Mouse (Mus musculus) CH12.LX (cell line): ENCODE results near the gene Ccdc57. TPM values are rescaled to one million over a fixed set of nuclear protein-coding genes. Genes with fewer than 3 reads are reported as not detected.

ENCODE experiments used
- DNase-seq: peaks from one replicate; pipeline ENCODE4 v3.0.0-alpha.2; 2013; ENCODE audit errors: extremely low read depth
- H3K27ac ChIP-seq: 2 replicates; pipeline ENCODE4 v1.5.1; 2012; ENCODE audit warnings: low read depth, mild to moderate bottlenecking, control low read depth, moderate library complexity; ENCODE audit not compliant: insufficient read depth
- H3K27me3 ChIP-seq: replicated peaks from 2 replicates; pipeline ENCODE3; 2012; ENCODE audit warnings: inconsistent platforms
- H3K36me3 ChIP-seq, 2 experiments: replicated peaks in 1 of 2; 2 replicates each; pipeline versions ENCODE3 to v1.6.1; 2012; ENCODE audit warnings: inconsistent platforms in 1 of 2, low read length in 1 of 2, mild to moderate bottlenecking in 1 of 2, mixed read lengths in 1 of 2, moderate library complexity in 1 of 2; ENCODE audit not compliant: control insufficient read depth in 1 of 2, insufficient read depth in 1 of 2
- H3K4me1 ChIP-seq, 2 experiments: 2 replicates each; pipeline ENCODE4 v1.6.1; 2012; ENCODE audit warnings: inconsistent platforms in 1 of 2, moderate library complexity in 1 of 2; ENCODE audit not compliant: insufficient read depth in 2 of 2, control insufficient read depth in 1 of 2
- H3K4me2 ChIP-seq: 2 replicates; pipeline ENCODE4 v1.6.1; 2012; ENCODE audit warnings: low read depth, mild to moderate bottlenecking, control low read depth; ENCODE audit not compliant: poor library complexity, insufficient read depth, severe bottlenecking
- H3K4me3 ChIP-seq, 3 experiments: fragments of 150-350 bp in 1 of 3; sonication (generic) in 1 of 3; replicated peaks in 1 of 3; 2 replicates each; pipeline versions ENCODE3 to v1.5.1; 2011 to 2012; ENCODE audit warnings: low read depth in 2 of 3, low read length in 2 of 3, mild to moderate bottlenecking in 2 of 3, moderate library complexity in 2 of 3, control low read depth in 1 of 3, improper control_type of control experiment in 1 of 3, inconsistent platforms in 1 of 3, mixed read lengths in 1 of 3; ENCODE audit not compliant: poor library complexity in 1 of 3
- H3K79me2 ChIP-seq: replicated peaks from 2 replicates; pipeline ENCODE4 v1.6.1; 2012; ENCODE audit warnings: mild to moderate bottlenecking, moderate library complexity; ENCODE audit not compliant: control insufficient read depth, poor library complexity, insufficient read depth, severe bottlenecking; ENCODE audit errors: extremely low read depth
- H3K9ac ChIP-seq: 2 replicates; pipeline ENCODE4 v1.6.1; 2012; ENCODE audit warnings: low read depth, mild to moderate bottlenecking, control low read depth, moderate library complexity; ENCODE audit not compliant: insufficient read depth
- H3K9me3 ChIP-seq: replicated peaks from 2 replicates; pipeline ENCODE3; 2012; ENCODE audit warnings: low read length, inconsistent platforms, mixed read lengths
- BHLHE40 ChIP-seq: IDR thresholded peaks from 2 replicates; pipeline ENCODE4 v1.6.1; 2011; ENCODE audit warnings: mild to moderate bottlenecking, low read depth, low read length, improper control_type of control experiment
- CHD1 ChIP-seq: IDR thresholded peaks from 2 replicates; pipeline ENCODE4 v1.6.1; 2012; ENCODE audit warnings: low read depth, low read length, improper control_type of control experiment, inconsistent platforms
- CTCF ChIP-seq, 2 experiments: IDR thresholded peaks in 1 of 2; conservative IDR thresholded peaks in 1 of 2; 2 replicates each; pipeline ENCODE4 v1.5.1; 2011 to 2012; ENCODE audit warnings: low read depth in 2 of 2, low read length in 2 of 2, improper control_type of control experiment in 1 of 2, inconsistent platforms in 1 of 2, mild to moderate bottlenecking in 1 of 2, moderate library complexity in 1 of 2
- E2F4 ChIP-seq: IDR thresholded peaks from 2 replicates; pipeline ENCODE4 v1.6.1; 2011; ENCODE audit warnings: low read depth, low read length, improper control_type of control experiment; ENCODE audit not compliant: insufficient replicate concordance
- GABPA ChIP-seq: IDR thresholded peaks from 2 replicates; pipeline ENCODE4 v1.6.1; 2012; ENCODE audit warnings: low read depth, low read length, improper control_type of control experiment, inconsistent platforms; ENCODE audit not compliant: insufficient replicate concordance
- HCFC1 ChIP-seq: IDR thresholded peaks from 2 replicates; pipeline ENCODE4 v1.6.1; 2012; ENCODE audit warnings: low read depth, mild to moderate bottlenecking, inconsistent platforms, low read length, improper control_type of control experiment
- IRF4 ChIP-seq: IDR thresholded peaks from 2 replicates; pipeline ENCODE4 v1.6.1; 2014; ENCODE audit warnings: low read depth, mild to moderate bottlenecking, inconsistent platforms, low read length, improper control_type of control experiment
- JUN ChIP-seq: IDR thresholded peaks from 2 replicates; pipeline ENCODE4 v1.6.1; 2011; ENCODE audit warnings: low read depth, mild to moderate bottlenecking, low read length, improper control_type of control experiment, moderate library complexity; ENCODE audit not compliant: insufficient read depth
- MAFK ChIP-seq: IDR thresholded peaks from 2 replicates; pipeline ENCODE4 v1.6.1; 2011; ENCODE audit warnings: low read length, improper control_type of control experiment; ENCODE audit not compliant: insufficient replicate concordance
- MAX ChIP-seq: IDR thresholded peaks from 2 replicates; pipeline ENCODE4 v1.6.1; 2011; ENCODE audit warnings: low read length, improper control_type of control experiment
- MAZ ChIP-seq: IDR thresholded peaks from 2 replicates; pipeline ENCODE4 v1.6.1; 2012; ENCODE audit warnings: low read depth, mild to moderate bottlenecking, inconsistent platforms, low read length, improper control_type of control experiment, moderate library complexity
- MXI1 ChIP-seq: IDR thresholded peaks from 2 replicates; pipeline ENCODE4 v1.6.1; 2011; ENCODE audit warnings: mild to moderate bottlenecking, low read depth, low read length, improper control_type of control experiment
- MYC ChIP-seq: IDR thresholded peaks from 2 replicates; pipeline ENCODE4 v1.6.1; 2011; ENCODE audit warnings: low read depth, mild to moderate bottlenecking, improper control_type of control experiment, low read length
- NELFE ChIP-seq: IDR thresholded peaks from 2 replicates; pipeline ENCODE4 v1.6.1; 2011; ENCODE audit warnings: low read depth, low read length, improper control_type of control experiment
- NRF1 ChIP-seq: IDR thresholded peaks from 2 replicates; pipeline ENCODE4 v1.6.1; 2014; ENCODE audit warnings: low read depth, mild to moderate bottlenecking, inconsistent platforms, low read length, improper control_type of control experiment, moderate library complexity
- PAX5 ChIP-seq: IDR thresholded peaks from 2 replicates; pipeline ENCODE4 v1.6.1; 2012; ENCODE audit warnings: low read length, inconsistent platforms, mixed read lengths
- POLR2A ChIP-seq: IDR thresholded peaks from 2 replicates; pipeline ENCODE4 v1.6.1; 2011; ENCODE audit warnings: low read depth, mild to moderate bottlenecking, improper control_type of control experiment, low read length
- POLR2AphosphoS2 ChIP-seq: IDR thresholded peaks from 2 replicates; pipeline ENCODE4 v1.6.1; 2011; ENCODE audit warnings: low read depth, low read length, improper control_type of control experiment
- RAD21 ChIP-seq: IDR thresholded peaks from 2 replicates; pipeline ENCODE4 v1.6.1; 2011; ENCODE audit warnings: low read depth, mild to moderate bottlenecking, low read length, improper control_type of control experiment, moderate library complexity
- RCOR1 ChIP-seq: conservative IDR thresholded peaks from 2 replicates; pipeline ENCODE4 v1.6.1; 2012; ENCODE audit warnings: low read depth, mild to moderate bottlenecking, inconsistent platforms, low read length, improper control_type of control experiment
- SIN3A ChIP-seq: IDR thresholded peaks from 2 replicates; pipeline ENCODE4 v1.6.1; 2012; ENCODE audit warnings: low read length, improper control_type of control experiment, inconsistent platforms
- TCF12 ChIP-seq: IDR thresholded peaks from 2 replicates; pipeline ENCODE4 v1.6.1; 2014; ENCODE audit warnings: low read depth, mild to moderate bottlenecking, inconsistent platforms, low read length, improper control_type of control experiment
- USF1 ChIP-seq: IDR thresholded peaks from 2 replicates; pipeline ENCODE4 v1.6.1; 2014; ENCODE audit warnings: low read depth, mild to moderate bottlenecking, inconsistent platforms, low read length, improper control_type of control experiment
- USF2 ChIP-seq: conservative IDR thresholded peaks from 2 replicates; pipeline ENCODE4 v1.6.1; 2011; ENCODE audit warnings: low read depth, low read length, improper control_type of control experiment
- ZMIZ1 ChIP-seq: IDR thresholded peaks from 2 replicates; pipeline ENCODE4 v1.6.1; 2012; ENCODE audit warnings: low read depth, mild to moderate bottlenecking, inconsistent platforms, low read length, improper control_type of control experiment
- dilution Hi-C: fragments of 300-500 bp; cut with MboI; formaldehyde crosslinking; loops from 2 replicates; pipeline ENCODE4 v1.14.3; 2020; ENCODE audit warnings: low sequenced_read_pairs; ENCODE audit not compliant: extremely low pct_unique_long_range_greater_than_20kb, extremely low pct_ligation_motif_present
- in situ Hi-C: fragments of 300-500 bp; cut with MboI; formaldehyde crosslinking; loops from 3 replicates; pipeline ENCODE4 v1.14.3; 2019; ENCODE audit warnings: low sequenced_read_pairs, low pct_ligation_motif_present, low pct_unique_long_range_greater_than_20kb, mixed read lengths
- polyA plus RNA-seq: library from polyadenylated mRNA; unstranded; fragments of >175 nt; gene quantifications from 2 replicates; pipeline ENCODE4 v1.2.1, GENCODE M21; 2012; ENCODE audit warnings: low read depth; ENCODE audit not compliant: insufficient read length
- total RNA-seq, 2 experiments: library from RNA; depleted of rRNA; stranded (reverse); fragments of 300-350 nt in 1 of 2; fragments of >200 nt in 1 of 2; gene quantifications; 2 replicates each; pipeline ENCODE4 v1.2.3; 2012 to 2014

Gene Ccdc57
- total and polyA plus RNA-seq, 3 experiments: 2.3 to 6.0 (median 5.4) TPM

DNA sequence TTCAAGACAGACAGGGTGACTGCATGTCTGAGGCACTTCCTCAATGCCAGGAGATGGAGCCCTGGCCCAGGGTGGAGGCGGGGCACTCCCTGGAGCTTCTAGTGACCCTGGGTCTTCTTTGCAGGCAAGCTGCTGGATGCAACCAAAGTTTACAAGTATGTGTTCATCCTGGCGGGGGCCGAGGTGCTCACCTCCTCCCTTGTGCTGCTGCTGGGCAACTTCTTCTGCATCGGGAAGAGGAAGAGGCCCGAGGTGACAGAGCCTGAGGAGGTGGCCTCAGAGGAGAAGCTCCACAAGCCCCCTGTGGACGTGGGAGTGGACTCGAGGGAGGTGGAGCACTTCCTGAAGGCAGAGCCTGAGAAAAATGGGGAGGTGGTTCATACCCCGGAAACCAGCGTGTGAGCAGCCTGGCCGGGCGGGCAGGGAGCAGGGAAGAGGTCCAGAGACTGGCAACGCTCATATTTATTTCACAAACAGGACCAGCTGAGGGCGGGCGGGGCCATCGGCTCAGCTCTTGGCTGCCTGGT, 25.1 kb upstream of the Ccdc57 start:
- no peak for TF ChIP-seq MAX
- no peak for TF ChIP-seq PAX5
- TF ChIP-seq RAD21: no peak
- TF ChIP-seq IRF4: no peak
- TF ChIP-seq MYC: no peak
- TF ChIP-seq POLR2AphosphoS2: no peak
- TF ChIP-seq BHLHE40: no peak
- TF ChIP-seq USF2: no peak
- no peak for TF ChIP-seq CTCF (conservative IDR thresholded peaks at IDR 0.05 in 1 of 2, IDR thresholded peaks at IDR 0.05 in 1 of 2; ENCODE audit: low read depth in 2 of 2, low read length in 2 of 2)
- TF ChIP-seq E2F4: no peak
- no peak for TF ChIP-seq NELFE
- no peak for TF ChIP-seq NRF1
- no peak for TF ChIP-seq GABPA
- no peak for TF ChIP-seq POLR2A
- TF ChIP-seq MAFK: no peak
- no peak for TF ChIP-seq CHD1
- TF ChIP-seq JUN: no peak
- H3K27me3 ChIP-seq: no peaks in the 10 kb centered on the region
- peaks cover 66 to 92% of the 10 kb centered on the region in 2 experiments for H3K36me3 ChIP-seq
- H3K9me3 ChIP-seq: no peaks in the 10 kb centered on the region
- no peak overlapping the region for H3K4me3 ChIP-seq
- H3K4me2 ChIP-seq: no peak overlapping the region
- dilution Hi-C loops (no loop called here), in situ Hi-C loops (no loop called here)
- no peaks in the 10 kb centered on the region for H3K4me1 ChIP-seq
- H3K9ac ChIP-seq: no peak overlapping the region
- DNase-seq: no peak
- no peak overlapping the region for H3K27ac ChIP-seq
- H3K79me2 ChIP-seq: peaks cover 4% of the 10 kb centered on the region; the same call in 1 of the 2 replicates

DNA sequence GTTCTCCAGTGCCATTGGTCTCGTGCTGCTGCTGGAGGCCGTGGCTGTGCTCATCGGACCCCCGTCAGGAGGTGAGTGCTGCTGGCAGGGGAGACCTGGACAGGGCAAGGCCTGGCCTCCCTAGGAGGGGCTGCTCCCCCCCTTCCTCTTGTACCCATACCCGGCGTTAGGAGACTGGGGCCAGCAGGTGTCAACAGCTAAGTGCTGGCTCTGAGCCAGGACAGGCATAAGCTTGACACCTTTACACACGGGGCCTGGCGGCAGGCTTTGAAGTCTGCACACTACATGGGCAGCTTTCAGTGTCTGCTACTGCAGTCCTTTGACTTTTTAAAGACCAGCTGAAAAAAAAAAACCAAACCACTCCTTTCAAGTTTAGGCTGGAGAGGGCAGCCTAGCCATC, 24.4 kb upstream of the Ccdc57 start:
- in situ Hi-C loops (no loop called here), dilution Hi-C loops (no loop called here)
- Histone ChIP-seq H3K4me3 (no peak overlapping the region), H3K36me3 (peaks cover 59 to 84% of the 10 kb centered on the region in 2 experiments), H3K4me2 (no peak overlapping the region), H3K9ac (no peak overlapping the region), H3K9me3 (no peaks in the 10 kb centered on the region), H3K79me2 (peaks cover 12% of the 10 kb centered on the region), H3K27ac (no peak overlapping the region), H3K4me1 (peaks cover 1 to 4% of the 10 kb centered on the region in 2 experiments; a peak in 2 of 4 replicates), H3K27me3 (no peaks in the 10 kb centered on the region)
- no peak for TF ChIP-seq MXI1
- no peak for TF ChIP-seq RCOR1
- no peak for TF ChIP-seq USF2
- no peak for TF ChIP-seq POLR2A
- TF ChIP-seq NELFE: no peak
- no peak for TF ChIP-seq SIN3A
- no peak for TF ChIP-seq MAZ
- TF ChIP-seq TCF12: no peak
- no peak for TF ChIP-seq MAFK
- TF ChIP-seq USF1: no peak
- no peak for TF ChIP-seq CTCF (conservative IDR thresholded peaks at IDR 0.05 in 1 of 2, IDR thresholded peaks at IDR 0.05 in 1 of 2; ENCODE audit: low read depth in 2 of 2, low read length in 2 of 2)
- no peak for TF ChIP-seq ZMIZ1
- TF ChIP-seq NRF1: no peak
- no peak for TF ChIP-seq HCFC1
- no peak for TF ChIP-seq PAX5
- TF ChIP-seq IRF4: no peak
- DNase-seq: no peak
